Mouse (Mus musculus) ES-Bruce4 (cell line): ENCODE results near the gene Srrm3. TPM values are rescaled to one million over a fixed set of nuclear protein-coding genes. Genes with fewer than 3 reads are reported as not detected.

Experiments used
- H3K27ac ChIP-seq: 2 replicates; pipeline ENCODE4 v1.5.1; 2012; ENCODE audit warnings: low read length, inconsistent platforms; ENCODE audit not compliant: insufficient read depth
- H3K27me3 ChIP-seq: 2 replicates; pipeline ENCODE4 v1.6.1; 2012; ENCODE audit warnings: mild to moderate bottlenecking, low read length, inconsistent platforms; ENCODE audit not compliant: control insufficient read depth, poor library complexity, insufficient read depth, severe bottlenecking
- H3K36me3 ChIP-seq: 2 replicates; pipeline ENCODE4 v1.6.1; 2012; ENCODE audit warnings: inconsistent platforms, mild to moderate bottlenecking, low read length, moderate library complexity; ENCODE audit not compliant: control insufficient read depth, poor library complexity, insufficient read depth, severe bottlenecking
- H3K4me1 ChIP-seq: one replicate; pipeline ENCODE4 v1.8.1; 2011; ENCODE audit warnings: low read length; ENCODE audit not compliant: control insufficient read depth, insufficient read depth
- H3K4me3 ChIP-seq: 2 replicates; pipeline ENCODE4 v1.5.1; 2011; ENCODE audit warnings: low read depth, mild to moderate bottlenecking, low read length
- H3K9ac ChIP-seq: 2 replicates; pipeline ENCODE4 v1.6.1; 2012; ENCODE audit warnings: low read depth, mild to moderate bottlenecking, inconsistent platforms; ENCODE audit not compliant: poor library complexity, severe bottlenecking
- H3K9me3 ChIP-seq: replicated peaks from 2 replicates; pipeline ENCODE4 v1.6.1; 2012; ENCODE audit warnings: mild to moderate bottlenecking, low read length, inconsistent platforms; ENCODE audit not compliant: control insufficient read depth, poor library complexity, insufficient read depth, severe bottlenecking
- CTCF ChIP-seq: IDR thresholded peaks from one replicate; pipeline ENCODE4 v1.8.1; 2011; ENCODE audit warnings: low read depth, low read length
- EP300 ChIP-seq: IDR thresholded peaks from 2 replicates; pipeline ENCODE4 v1.6.1; 2011; ENCODE audit warnings: low read depth, low read length; ENCODE audit not compliant: insufficient read depth
- POLR2A ChIP-seq: IDR thresholded peaks from one replicate; pipeline ENCODE4 v1.8.1; 2011; ENCODE audit warnings: low read length; ENCODE audit not compliant: insufficient read depth
- polyA plus RNA-seq: library from polyadenylated mRNA; stranded (reverse); fragments of >200 nt; gene quantifications from 2 replicates; pipeline ENCODE4 v1.2.4, GENCODE M21; 2011; ENCODE audit warnings: low read depth; ENCODE audit not compliant: missing spikeins, insufficient read depth, insufficient read length

The Srrm3 gene
- polyA plus RNA-seq, 1 experiment: 0.55 TPM

- Histone ChIP-seq H3K36me3 (no peaks in the 10 kb centered on the region), H3K4me1 (no peaks in the 10 kb centered on the region), H3K27me3 (no peaks in the 10 kb centered on the region), H3K27ac (no peak overlapping the region), H3K9ac (no peak overlapping the region), H3K9me3 (no peaks in the 10 kb centered on the region), H3K4me3 (no peak overlapping the region)
- TF ChIP-seq CTCF: no peak
- no peak for TF ChIP-seq EP300
- no peak for TF ChIP-seq POLR2A
Measured at GRCm38 (mm10) chr5:135829381-135829780, 22.7 kb downstream of the Srrm3 start.

GRCm38 (mm10) chr5:135832729-135833128 lies 26.0 kb downstream of the Srrm3 start:
- no peak overlapping the region for H3K4me3 ChIP-seq
- H3K9me3 ChIP-seq: no peaks in the 10 kb centered on the region
- peaks cover 6% of the 10 kb centered on the region for H3K4me1 ChIP-seq
- TF ChIP-seq CTCF (no peak), POLR2A (no peak), EP300 (no peak)
- no peaks in the 10 kb centered on the region for H3K27me3 ChIP-seq
- H3K27ac ChIP-seq: no peak overlapping the region
- no peaks in the 10 kb centered on the region for H3K36me3 ChIP-seq
- H3K9ac ChIP-seq: no peak overlapping the region

GRCm38 (mm10) chr5:135834769-135835491 lies 28.2 kb downstream of the Srrm3 start:
- H3K36me3 ChIP-seq: no peaks in the 10 kb centered on the region
- H3K27me3 ChIP-seq: no peaks in the 10 kb centered on the region
- H3K9me3 ChIP-seq: no peaks in the 10 kb centered on the region
- peaks cover 6% of the 10 kb centered on the region for H3K4me1 ChIP-seq
- H3K4me3 ChIP-seq: peak overlapping the region; percentile 60
- no peak overlapping the region for H3K9ac ChIP-seq
- H3K27ac ChIP-seq: no peak overlapping the region
- no peak for TF ChIP-seq POLR2A

GRCm38 (mm10) chr5:135835492-135835858 lies 28.8 kb downstream of the Srrm3 start:
- H3K4me1 ChIP-seq: peaks cover 6% of the 10 kb centered on the region
- no peaks in the 10 kb centered on the region for H3K27me3 ChIP-seq
- H3K36me3 ChIP-seq: no peaks in the 10 kb centered on the region

GRCm38 (mm10) chr5:135835981-135836380 lies 29.3 kb downstream of the Srrm3 start:
- TF ChIP-seq POLR2A (no peak), EP300 (no peak), CTCF (no peak)
- H3K4me1 ChIP-seq: peaks cover 6% of the 10 kb centered on the region
- peak overlapping the region; percentile 60 for H3K4me3 ChIP-seq
- no peak overlapping the region for H3K27ac ChIP-seq
- H3K9me3 ChIP-seq: no peaks in the 10 kb centered on the region
- H3K9ac ChIP-seq: no peak overlapping the region
- no peaks in the 10 kb centered on the region for H3K36me3 ChIP-seq
- H3K27me3 ChIP-seq: no peaks in the 10 kb centered on the region

More at GRCm38 (mm10) chr5:135835492-135835858, 28.8 kb downstream of the Srrm3 start:
- H3K27ac ChIP-seq: no peak overlapping the region
- H3K4me3 ChIP-seq: peak overlapping the region; percentile 60
- TF ChIP-seq POLR2A (no peak), EP300 (no peak), CTCF (no peak)
- no peak overlapping the region for H3K9ac ChIP-seq
- no peaks in the 10 kb centered on the region for H3K9me3 ChIP-seq

DNA sequence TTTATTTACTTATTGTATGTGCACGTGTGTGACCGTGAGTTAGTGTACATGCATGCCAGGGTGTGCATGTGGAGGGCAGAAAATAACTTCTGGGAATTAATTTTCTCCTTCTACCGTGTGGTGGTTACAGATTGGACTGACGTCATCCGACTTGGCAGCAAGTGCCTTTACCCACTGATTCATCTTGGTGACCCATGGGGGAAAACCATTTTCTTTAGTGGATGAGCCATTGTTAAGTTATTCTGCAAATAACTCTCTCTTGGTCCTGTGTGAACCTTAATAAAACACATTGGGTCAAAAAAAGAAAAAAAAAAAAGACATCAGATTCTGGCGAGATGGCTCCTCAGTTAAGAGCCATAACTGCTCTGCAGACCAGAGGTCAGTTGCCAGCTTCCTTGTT lies 35.0 kb downstream of the Srrm3 start:
- no peaks in the 10 kb centered on the region for H3K4me1 ChIP-seq
- TF ChIP-seq EP300 (no peak), CTCF (no peak), POLR2A (no peak)
- no peak overlapping the region for H3K9ac ChIP-seq
- H3K9me3 ChIP-seq: no peaks in the 10 kb centered on the region
- H3K4me3 ChIP-seq: no peak overlapping the region
- no peak overlapping the region for H3K27ac ChIP-seq
- no peaks in the 10 kb centered on the region for H3K36me3 ChIP-seq
- no peaks in the 10 kb centered on the region for H3K27me3 ChIP-seq
